Mouse (Mus musculus): ENCODE measurements around the gene Snta1.

Gene Snta1

DNA sequence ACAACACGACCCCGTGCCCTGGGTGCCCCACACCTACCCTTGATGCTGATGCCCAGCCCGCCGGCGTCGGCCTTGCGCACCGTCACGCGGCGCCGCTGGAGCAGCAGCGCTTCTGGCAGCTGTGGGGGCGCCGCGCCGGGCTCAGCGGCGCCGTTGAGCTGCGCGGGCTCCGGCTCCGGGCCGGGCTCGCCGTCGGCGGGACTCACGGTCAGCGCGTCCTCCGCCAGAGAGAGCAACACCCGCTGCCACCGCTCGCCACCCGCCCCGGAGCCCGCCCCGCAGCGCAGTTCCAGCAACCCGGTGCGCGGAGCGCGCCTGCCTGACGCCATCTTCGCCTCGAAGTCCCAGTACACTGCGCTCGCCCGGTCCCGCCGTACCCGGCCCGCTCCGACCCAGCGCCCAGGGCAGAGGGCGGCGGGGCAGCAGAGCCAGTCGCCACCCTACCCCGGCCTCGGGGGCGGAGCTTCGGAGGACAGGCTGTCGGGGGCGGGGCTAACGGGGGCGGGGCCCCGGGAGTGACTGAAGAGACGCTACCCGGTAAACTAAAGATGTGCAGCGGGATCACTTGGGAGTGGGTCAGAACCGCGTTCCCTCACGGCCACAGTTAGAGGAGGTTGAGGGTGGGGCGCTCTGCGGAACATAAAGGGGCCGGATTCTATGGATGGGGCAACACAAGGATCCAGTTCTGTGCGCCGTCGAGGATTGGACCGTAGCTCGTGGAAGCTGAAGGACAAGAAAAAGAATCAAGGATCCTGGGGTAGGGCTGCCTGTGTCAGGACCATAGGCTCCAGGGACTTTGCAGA lies at the start of gene Snta1:
Snta1 (minus strand) TSS at position 457 of the 803 bp plus-strand sequence.
- peak; percentile 89 for DNase-seq

GRCm38 (mm10) chr2:154456621-154457020 lies 48.7 kb upstream of the Snta1 start:
- no peak for DNase-seq

DNA sequence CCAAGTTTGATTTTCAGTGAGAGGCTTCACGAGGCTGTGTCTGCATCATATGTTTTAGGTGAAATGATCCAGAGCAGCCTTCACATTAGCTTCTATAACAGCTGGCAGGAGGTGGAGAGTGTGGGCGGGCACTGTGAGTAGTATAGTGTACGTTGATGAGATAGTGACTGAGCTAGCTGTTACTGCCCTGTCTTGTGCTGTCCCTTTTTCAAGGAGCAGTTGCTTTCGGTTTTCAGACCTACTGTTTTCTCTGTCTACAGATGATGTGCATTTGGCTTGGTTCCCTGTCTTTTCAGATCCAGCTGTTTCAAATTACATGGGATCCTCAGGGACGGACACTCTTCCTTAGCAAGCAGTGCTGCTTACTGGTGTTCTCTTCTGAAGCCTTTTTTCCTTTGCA lies 47.9 kb upstream of the Snta1 start:
- DNase-seq, result peak; percentile 62

GRCm38 (mm10) chr2:154454605-154455004 lies 46.7 kb upstream of the Snta1 start:
- DNase-seq, result no peak

DNA sequence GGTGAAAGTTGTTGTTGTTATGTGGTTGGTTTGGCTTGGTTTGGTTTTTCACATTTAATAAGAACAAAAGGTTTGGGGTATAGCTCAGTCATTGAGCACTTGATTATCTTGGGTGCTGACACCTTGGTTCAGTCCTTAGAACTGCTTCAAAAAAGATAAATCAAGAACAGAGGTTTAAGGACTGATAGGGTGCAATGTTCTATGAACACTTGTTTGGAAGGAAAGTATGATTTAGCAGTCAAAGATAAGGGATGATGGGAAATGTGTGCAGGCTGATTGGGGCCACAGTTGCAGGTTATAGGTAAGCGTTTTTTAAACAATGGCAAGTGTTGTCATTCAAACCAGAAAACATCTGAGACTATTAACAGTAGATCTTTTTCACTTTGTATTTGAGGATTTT lies 46.2 kb upstream of the Snta1 start:
- DNase-seq, result no peak

DNA sequence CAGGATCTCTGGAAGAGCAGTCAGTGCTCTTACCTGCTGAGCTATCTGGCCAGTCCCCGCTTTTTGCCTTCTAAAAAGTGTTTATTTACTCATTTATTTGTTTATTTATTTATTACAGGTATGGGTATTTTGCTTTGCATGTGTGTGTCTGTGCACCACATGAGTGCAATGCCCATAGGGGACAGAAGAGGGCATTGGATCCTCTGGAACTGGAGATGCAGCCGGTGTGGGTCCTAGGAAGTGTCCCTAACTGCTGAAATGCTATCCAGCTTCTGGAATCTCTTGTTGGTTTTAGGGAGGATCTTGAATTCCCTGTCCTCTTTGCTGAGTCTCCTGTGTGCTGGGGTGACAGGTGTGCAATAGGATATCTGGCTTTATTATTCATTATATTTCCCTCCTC lies 45.1 kb upstream of the Snta1 start:
- no peak for DNase-seq

GRCm38 (mm10) chr2:154448633-154449032 lies 40.7 kb upstream of the Snta1 start:
- no peak for DNase-seq

- no peak for DNase-seq
These were observed 39.9 kb upstream of the Snta1 start for GRCm38 (mm10) chr2:154447821-154448220.

DNA sequence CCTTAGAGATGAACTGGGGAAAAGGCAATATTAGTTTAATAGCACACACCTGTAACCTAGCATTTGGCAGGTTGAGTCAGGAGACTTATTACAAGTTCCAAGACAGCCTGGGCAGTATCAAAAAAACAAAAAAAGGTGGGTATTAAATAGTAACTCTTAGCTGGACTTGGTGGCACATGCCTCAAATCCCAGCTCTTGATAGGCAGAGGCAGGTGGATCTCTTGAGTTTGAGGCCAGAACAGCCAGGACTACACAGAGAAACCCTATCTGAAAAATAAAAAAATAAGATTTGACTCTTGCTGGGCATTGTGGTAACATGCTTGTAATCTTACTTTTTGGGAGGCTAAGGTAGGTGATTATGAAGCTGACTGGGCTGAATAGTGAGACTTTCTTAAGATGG lies 32.6 kb upstream of the Snta1 start:
- DNase-seq, result no peak

GRCm38 (mm10) chr2:154437191-154437527 lies 29.3 kb upstream of the Snta1 start:
- DNase-seq, result no peak

DNA sequence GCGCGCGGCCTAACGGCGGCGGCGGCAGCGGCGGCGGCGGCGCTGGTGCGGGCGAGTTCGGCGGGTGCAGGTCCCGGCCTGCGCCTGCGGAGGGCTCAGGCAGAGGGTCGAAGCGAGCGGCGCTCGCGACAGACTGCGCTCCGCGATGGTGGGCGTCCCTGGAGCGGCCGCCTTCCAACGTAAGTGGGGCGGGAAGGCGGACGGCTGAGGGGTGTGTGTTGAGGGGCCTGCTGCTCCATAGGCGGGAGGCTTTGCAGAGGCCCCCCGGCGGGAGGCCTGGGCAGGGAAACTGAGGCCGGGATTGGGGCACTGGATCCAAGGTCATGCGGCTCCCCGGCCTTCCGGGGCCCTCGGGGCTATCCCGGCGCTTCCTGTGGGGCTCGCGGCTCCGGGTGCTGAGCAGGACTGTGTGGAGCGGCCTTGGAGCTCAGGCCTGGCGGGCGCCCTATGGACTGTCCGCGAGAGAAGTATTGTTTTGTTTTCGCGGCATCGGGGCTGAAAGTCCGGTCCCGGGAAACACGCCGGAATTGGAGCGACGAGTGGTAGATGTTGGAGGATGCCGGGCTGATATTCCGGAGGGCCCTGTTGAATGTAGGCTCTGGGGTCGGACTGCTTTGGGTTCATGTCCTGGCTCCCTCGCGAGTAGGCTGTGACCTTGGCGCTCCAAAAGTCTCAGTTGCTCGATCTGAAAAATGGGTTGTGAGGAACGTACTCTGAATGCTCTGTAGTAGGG lies 28.7 kb upstream of the Snta1 start, which contains the start of gene Cbfa2t2:
Cbfa2t2 (plus strand) TSS at position 24 of the 733 bp plus-strand sequence.
- peak; percentile 47 for DNase-seq

- peak; percentile 98 for DNase-seq
These were observed 28.2 kb upstream of the Snta1 start for GRCm38 (mm10) chr2:154436076-154436457.

- no peak for DNase-seq
These were observed 26.8 kb upstream of the Snta1 start for GRCm38 (mm10) chr2:154434690-154435089.

GRCm38 (mm10) chr2:154433391-154433790 lies 25.5 kb upstream of the Snta1 start:
- no peak for DNase-seq

- no peak for DNase-seq
These were observed 24.8 kb upstream of the Snta1 start for GRCm38 (mm10) chr2:154432696-154433095.

- no peak for DNase-seq
These were observed 22.7 kb upstream of the Snta1 start for GRCm38 (mm10) chr2:154430566-154430965.

DNA sequence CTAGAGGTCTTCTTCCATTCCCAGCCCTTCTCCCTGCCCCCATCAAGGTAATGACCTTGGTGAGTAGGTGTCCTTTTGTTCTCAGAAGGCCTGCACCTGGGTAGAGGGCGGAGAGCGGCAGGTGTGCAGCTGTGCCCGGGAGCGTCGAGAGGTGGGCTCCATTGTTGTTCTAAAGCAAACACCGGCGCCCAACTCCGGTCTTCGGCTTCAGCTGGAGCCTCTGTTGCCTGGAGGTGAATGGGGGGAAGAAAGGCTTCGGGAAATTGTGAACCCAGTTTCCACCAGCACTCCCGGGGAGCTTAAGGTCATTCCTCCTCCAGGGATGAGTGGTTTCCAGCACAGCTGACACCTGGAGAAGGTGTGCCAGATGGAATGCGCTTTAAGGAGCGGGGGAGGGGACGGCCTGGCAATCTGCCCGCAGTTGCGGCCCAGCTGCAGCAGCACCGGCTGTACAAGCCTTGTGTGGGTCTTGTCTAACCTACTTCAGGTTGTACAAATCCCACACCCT lies 20.0 kb upstream of the Snta1 start:
- peak; percentile 79 for DNase-seq

DNA sequence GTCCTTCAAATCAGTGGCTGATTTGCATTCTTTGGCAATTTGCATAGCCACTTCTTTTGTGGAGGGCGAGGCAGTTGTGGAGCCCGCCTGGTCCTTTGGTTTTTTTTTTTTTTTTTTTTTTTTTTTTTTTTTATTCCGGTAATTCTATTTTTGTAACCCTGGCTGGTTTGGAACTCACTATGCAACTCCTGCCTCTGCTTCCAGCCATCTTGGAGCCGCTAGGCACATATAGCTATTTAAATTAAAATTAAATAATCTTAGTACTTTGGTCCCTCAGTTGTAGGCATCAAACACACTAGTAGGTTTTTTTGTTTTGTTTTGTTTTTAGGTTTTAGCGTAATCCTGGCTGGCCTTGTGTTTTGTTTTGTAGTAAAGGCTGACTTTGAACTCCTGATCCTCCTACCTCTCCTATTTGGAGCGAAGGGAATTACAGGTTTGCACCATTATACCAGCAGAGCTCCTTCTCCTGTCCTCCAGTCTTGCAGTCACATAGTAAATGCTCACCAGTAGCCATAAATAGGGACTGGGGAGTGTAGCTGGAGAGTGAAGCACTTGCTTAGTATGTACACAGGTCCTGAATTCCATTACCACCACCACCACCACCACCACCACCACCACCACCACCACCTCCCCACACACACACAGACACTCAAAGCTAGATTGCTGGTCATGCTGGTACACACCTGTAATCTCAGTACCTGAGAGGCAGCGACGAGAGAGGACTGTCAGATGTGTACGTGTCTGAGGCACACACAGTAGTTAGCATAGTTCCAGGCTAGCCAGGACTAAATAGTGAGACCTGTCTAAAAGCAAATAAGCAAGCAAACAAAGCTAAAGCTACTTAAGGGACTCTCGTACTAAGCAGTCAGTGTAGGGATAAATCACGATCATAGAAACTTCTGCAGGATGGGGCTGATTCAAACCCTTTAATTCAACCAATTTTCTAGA lies 19.3 kb upstream of the Snta1 start:
- no peak for DNase-seq

DNA sequence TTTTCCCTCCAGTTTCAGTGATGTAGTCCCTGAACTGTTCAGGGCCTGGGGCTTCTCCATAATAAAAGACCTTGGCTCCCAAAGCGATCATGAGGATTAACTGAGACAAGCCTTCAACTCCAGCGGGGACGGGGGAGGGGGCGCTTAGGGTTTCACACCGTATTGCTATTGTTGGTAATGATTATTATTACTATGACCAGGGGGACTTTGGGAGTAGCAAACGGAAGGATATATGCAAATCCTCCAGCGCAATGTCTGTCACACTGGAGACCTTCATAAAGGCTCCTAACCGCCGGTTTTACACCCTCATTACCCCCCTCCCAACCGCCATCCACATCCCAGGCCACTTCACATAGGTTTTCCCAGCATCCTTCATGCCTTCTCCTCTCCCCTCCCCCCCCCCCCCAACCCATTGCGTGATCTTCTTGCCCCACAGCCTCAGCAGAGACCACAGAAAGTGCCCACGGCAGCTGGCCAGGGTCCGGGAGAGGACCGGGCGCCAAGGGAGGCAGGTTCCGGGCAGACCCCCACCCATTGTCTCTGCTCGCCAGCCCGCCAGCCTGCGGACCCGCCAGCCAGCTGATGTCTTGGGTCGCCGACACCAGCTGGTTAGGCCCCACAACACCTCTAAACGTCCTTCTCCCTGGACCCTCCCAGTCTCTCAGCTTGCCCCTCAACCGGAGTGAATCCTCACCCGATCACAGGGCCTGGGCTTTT lies 18.4 kb upstream of the Snta1 start:
- DNase-seq, result no peak

- no peak for DNase-seq
These were observed 17.6 kb upstream of the Snta1 start for GRCm38 (mm10) chr2:154425522-154425921.

DNA sequence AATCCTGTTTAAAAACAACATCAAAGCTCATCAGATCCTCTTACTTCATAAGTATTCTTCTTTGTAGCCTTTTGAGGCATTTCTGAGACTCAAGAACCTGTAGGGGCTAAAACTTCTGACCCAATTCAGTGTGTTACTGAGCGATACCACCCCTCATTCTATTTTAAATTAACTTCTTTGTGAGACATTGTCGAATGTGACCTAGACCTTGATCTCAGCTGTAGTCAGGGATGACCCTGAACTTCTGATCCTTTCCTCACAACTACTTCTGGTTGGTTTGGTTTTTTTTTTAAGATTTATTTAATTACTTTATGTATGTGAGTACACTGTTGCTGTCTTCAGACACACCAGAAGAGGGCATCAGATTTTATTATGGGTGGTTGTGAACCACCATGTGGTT lies 15.6 kb upstream of the Snta1 start:
- DNase-seq, result no peak

GRCm38 (mm10) chr2:154422181-154422580 lies 14.3 kb upstream of the Snta1 start:
- DNase-seq, result no peak

Data from lung, postnatal 36 days (tissue).